Mouse (Mus musculus): ENCODE data around the gene Fgd2. TPM values are rescaled to one million over a fixed set of nuclear protein-coding genes. Genes with fewer than 3 reads are reported as not detected.

Fgd2 gene
- total RNA-seq (2023) = 29.9 TPM

DNA sequence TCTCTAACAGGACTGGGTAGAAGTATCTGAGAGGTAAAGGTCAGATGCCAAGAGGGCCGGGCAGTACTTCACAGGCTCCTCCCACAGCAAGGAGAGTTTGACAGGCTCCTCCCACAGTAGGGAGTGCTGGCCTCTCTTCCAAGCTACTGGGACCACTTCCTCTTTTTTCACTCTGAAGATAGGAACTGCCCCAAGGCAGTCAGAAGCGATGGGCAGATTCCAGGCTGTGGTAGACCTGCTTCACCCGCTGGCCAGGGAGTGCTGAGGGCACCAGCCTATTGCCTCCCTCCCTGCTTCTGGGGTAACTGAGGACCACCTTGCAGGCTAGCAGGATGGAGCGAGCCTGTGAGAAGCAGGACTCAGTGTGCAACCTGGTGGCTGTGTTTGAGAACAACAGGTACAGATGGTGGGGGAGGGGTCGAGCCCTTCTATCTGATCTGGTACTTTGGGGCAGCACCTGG, at the start of gene Fgd2:
TSS of gene Fgd2 (plus strand) at position 154 of the 461 bp plus-strand sequence.

DNA sequence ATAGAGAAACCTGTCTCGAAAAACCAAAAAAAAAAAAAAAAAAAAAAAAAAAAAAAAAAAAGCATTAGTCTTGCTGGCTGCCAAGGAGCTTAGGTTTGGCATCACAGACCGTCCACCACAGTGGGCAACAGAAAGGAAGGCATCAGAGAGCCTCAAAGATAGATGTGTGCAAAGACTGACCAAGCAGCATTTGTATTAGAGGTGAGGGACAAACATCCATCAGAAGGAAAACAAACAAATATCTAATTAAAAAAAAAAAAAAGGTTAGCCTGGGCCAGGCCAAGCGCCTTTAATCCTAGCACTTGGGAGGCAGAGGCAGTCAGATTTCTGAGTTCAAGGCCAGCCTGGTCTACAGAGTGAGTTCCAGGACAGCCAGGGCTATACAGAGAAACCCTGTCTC, 43.3 kb upstream of the Fgd2 start, which contains the start of gene Pi16:
TSS of gene Pi16 (plus strand) at position 301 of the 400 bp plus-strand sequence.

DNA sequence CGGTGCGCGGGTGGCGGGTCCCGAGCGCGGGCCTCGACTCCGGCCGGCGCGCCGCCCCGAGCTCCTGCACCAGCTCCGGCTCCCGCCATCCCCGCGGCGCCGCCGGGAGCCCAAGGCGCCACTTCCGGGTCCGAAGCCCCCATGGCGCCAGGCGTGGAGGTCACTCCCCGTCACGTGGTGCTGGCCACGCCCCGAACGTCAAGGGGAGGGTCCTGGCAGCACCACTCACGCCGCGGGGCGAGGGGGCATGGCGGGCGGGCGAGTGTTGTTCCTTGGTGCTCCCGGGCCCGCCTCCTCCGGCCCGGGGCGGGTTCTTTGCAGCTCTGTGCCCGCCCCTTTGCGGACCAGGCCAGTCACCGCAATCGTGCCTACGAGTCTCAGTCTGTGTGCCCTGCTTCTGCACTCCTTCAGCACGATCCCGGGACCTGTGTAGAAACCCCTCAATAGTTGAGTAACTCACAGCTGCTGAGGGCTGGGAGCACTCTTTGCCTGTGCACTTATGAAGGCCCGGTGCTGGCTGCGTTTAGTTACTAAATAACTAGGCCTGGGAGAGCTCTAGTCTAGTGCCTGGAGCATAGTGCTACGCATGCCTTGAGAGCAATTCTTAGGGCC, 13.0 kb upstream of the Fgd2 start, which contains the start of gene Mtch1:
TSS of gene Mtch1 (minus strand) at position 290 of the 612 bp plus-strand sequence.

Other genes with a start within 250 kb of the Fgd2 start
- 1.3 TPM for gene Rab44, start 246.8 kb upstream of the Fgd2 start, total RNA-seq (2023)
- gene Cpne5, start 122.7 kb upstream of the Fgd2 start, total RNA-seq (2023) = 0.32 TPM
- 9.9 TPM for gene Ppil1, start 96.7 kb upstream of the Fgd2 start, total RNA-seq (2023)
- 54.7 TPM for gene BC004004, start 92.1 kb upstream of the Fgd2 start, total RNA-seq (2023)
- gene Pi16, start 43.2 kb upstream of the Fgd2 start, total RNA-seq (2023) = 0.26 TPM
- 45.0 TPM for gene Mtch1, start 13.0 kb upstream of the Fgd2 start, total RNA-seq (2023)
- 557 TPM for gene Pim1, start 129.8 kb downstream of the Fgd2 start, total RNA-seq (2023)
- gene Gm17657, start 188.7 kb downstream of the Fgd2 start, total RNA-seq (2023) = not detected
- gene Tbc1d22b, start 188.9 kb downstream of the Fgd2 start, total RNA-seq (2023) = 45.5 TPM
- not detected for gene Tmem217, start 191.5 kb downstream of the Fgd2 start, total RNA-seq (2023)